Mouse (Mus musculus) limb, embryonic 13.5 days (tissue): Measurements from ENCODE around the gene Eml4. TPM values are rescaled to one million over a fixed set of nuclear protein-coding genes. Genes with fewer than 3 reads are reported as not detected.
A peak's percentile ranks its signal among the peaks of the same experiment; 100 is the strongest.

Source experiments
- ATAC-seq: fragments of 200-750 bp; cut with Nextera tagmentation; 2 replicates; pipeline ENCODE4 v1.8.0; 2017; ENCODE audit warnings: low read depth, moderate number of reproducible peaks, moderate TSS enrichment; ENCODE audit not compliant: low FRiP score
- H3K27ac ChIP-seq: fragments of 300-500 bp; sonication (generic); 2 replicates; pipeline ENCODE4 v1.5.1; 2015; ENCODE audit warnings: inconsistent platforms, mild to moderate bottlenecking, moderate library complexity
- H3K27me3 ChIP-seq: fragments of 300-500 bp; sonication (generic); 2 replicates; pipeline ENCODE4 v1.6.1; 2015; ENCODE audit warnings: mild to moderate bottlenecking, inconsistent platforms
- H3K36me3 ChIP-seq: fragments of 300-500 bp; sonication (generic); 2 replicates; pipeline ENCODE4 v1.6.1; 2015; ENCODE audit warnings: inconsistent platforms, mild to moderate bottlenecking, moderate library complexity
- H3K4me1 ChIP-seq: fragments of 300-500 bp; sonication (generic); 2 replicates; pipeline ENCODE4 v1.6.1; 2015; ENCODE audit warnings: inconsistent platforms
- H3K4me2 ChIP-seq: fragments of 300-500 bp; sonication (generic); replicated peaks from 2 replicates; pipeline ENCODE4 v1.6.1; 2015; ENCODE audit warnings: inconsistent platforms, mild to moderate bottlenecking, moderate library complexity
- H3K4me3 ChIP-seq: fragments of 300-500 bp; sonication (generic); 2 replicates; pipeline ENCODE4 v1.5.1; 2015; ENCODE audit warnings: moderate library complexity, mild to moderate bottlenecking, inconsistent platforms
- H3K9ac ChIP-seq: fragments of 300-500 bp; sonication (generic); 2 replicates; pipeline ENCODE4 v1.6.1; 2015; ENCODE audit warnings: mild to moderate bottlenecking, inconsistent platforms
- H3K9me3 ChIP-seq: fragments of 300-500 bp; sonication (generic); 2 replicates; pipeline ENCODE4 v1.6.1; 2016; ENCODE audit warnings: inconsistent platforms
- WGBS: fragments of 180-500 bp; shearing (Covaris S2); methylation state at CpG from one replicate; pipeline ENCODE4 v1.1.7; 2015; 5-methylcytosine and 5-hydroxymethylcytosine counted together
- polyA plus RNA-seq: library from polyadenylated mRNA; unstranded; fragments of >200 nt; fragmentation: Nextera tagmentation; extraction: Ambion mirVana; gene quantifications from 2 replicates; pipeline ENCODE4 v1.2.1, GENCODE M21; 2015

Eml4 gene
- polyA plus RNA-seq, 1 experiment from 2014 or later: 46.8 TPM

- Histone ChIP-seq H3K9me3 (no peaks in the 10 kb centered on the region), H3K27me3 (no peaks in the 10 kb centered on the region), H3K27ac (no peak overlapping the region), H3K36me3 (no peaks in the 10 kb centered on the region), H3K4me3 (no peak overlapping the region), H3K9ac (no peak overlapping the region), H3K4me2 (no peak overlapping the region), H3K4me1 (peaks cover 18% of the 10 kb centered on the region)
- no peak for ATAC-seq
- WGBS: 64% methylated on average over 7 of the region's 7 CpGs
These were observed 172.1 kb downstream of the Eml4 start for GRCm38 (mm10) chr17:83522590-83523379.

- Histone ChIP-seq H3K9ac (no peak overlapping the region), H3K4me3 (no peak overlapping the region), H3K27me3 (no peaks in the 10 kb centered on the region), H3K36me3 (no peaks in the 10 kb centered on the region), H3K4me2 (no peak overlapping the region), H3K27ac (no peak overlapping the region), H3K4me1 (peaks cover 22% of the 10 kb centered on the region), H3K9me3 (no peaks in the 10 kb centered on the region)
- WGBS: 51% methylated on average over 7 of the region's 7 CpGs
- no peak for ATAC-seq
These were observed 174.0 kb downstream of the Eml4 start for GRCm38 (mm10) chr17:83524753-83525152.

- WGBS: 18% methylated on average over 8 of the region's 8 CpGs
- H3K4me2 ChIP-seq: 0 out of 2 replicates have a peak overlapping the region, but pooled peaks have one; percentile 0
- no peak overlapping the region for H3K27ac ChIP-seq
- H3K36me3 ChIP-seq: no peaks in the 10 kb centered on the region
- no peak overlapping the region for H3K4me3 ChIP-seq
- H3K27me3 ChIP-seq: no peaks in the 10 kb centered on the region
- H3K9me3 ChIP-seq: no peaks in the 10 kb centered on the region
- no peak for ATAC-seq
- H3K9ac ChIP-seq: no peak overlapping the region
- peaks cover 22% of the 10 kb centered on the region for H3K4me1 ChIP-seq
These were observed 174.9 kb downstream of the Eml4 start for GRCm38 (mm10) chr17:83525596-83525995.

GRCm38 (mm10) chr17:83526091-83526561 lies 175.4 kb downstream of the Eml4 start:
- Histone ChIP-seq H3K4me2 (peak overlapping the region; percentile 9; the same call in 1 of the 2 replicates), H3K27me3 (no peaks in the 10 kb centered on the region), H3K4me1 (peaks cover 22% of the 10 kb centered on the region), H3K9me3 (no peaks in the 10 kb centered on the region), H3K9ac (no peak overlapping the region), H3K4me3 (no peak overlapping the region), H3K36me3 (no peaks in the 10 kb centered on the region), H3K27ac (no peak overlapping the region)
- 14% methylated on average over 5 of the region's 5 CpGs for WGBS
- ATAC-seq: no peak

- H3K36me3 ChIP-seq: no peaks in the 10 kb centered on the region
- H3K9ac ChIP-seq: no peak overlapping the region
- no peaks in the 10 kb centered on the region for H3K27me3 ChIP-seq
- WGBS: 28% methylated on average over 13 of the region's 13 CpGs
- H3K4me1 ChIP-seq: peaks cover 22% of the 10 kb centered on the region
- no peaks in the 10 kb centered on the region for H3K9me3 ChIP-seq
- H3K4me2 ChIP-seq: peak overlapping the region; percentile 54
- 0 out of 2 replicates have a peak overlapping the region, but pooled peaks have one; percentile 15 for H3K4me3 ChIP-seq
- H3K27ac ChIP-seq: no peak overlapping the region
- peak; percentile 64; the same call in 1 of the 2 replicates for ATAC-seq
These were observed 176.1 kb downstream of the Eml4 start for GRCm38 (mm10) chr17:83526624-83527532.

GRCm38 (mm10) chr17:83527651-83528381 lies 177.1 kb downstream of the Eml4 start:
- H3K27ac ChIP-seq: no peak overlapping the region
- no peaks in the 10 kb centered on the region for H3K9me3 ChIP-seq
- H3K36me3 ChIP-seq: no peaks in the 10 kb centered on the region
- H3K4me3 ChIP-seq: peak overlapping the region; percentile 15; the same call in 1 of the 2 replicates
- peak overlapping the region; percentile 54 for H3K4me2 ChIP-seq
- 30% methylated on average over 17 of the region's 17 CpGs for WGBS
- peak; percentile 60; the same call in 1 of the 2 replicates for ATAC-seq
- no peaks in the 10 kb centered on the region for H3K27me3 ChIP-seq
- H3K9ac ChIP-seq: no peak overlapping the region; the same call in 1 of the 2 replicates
- peaks cover 22% of the 10 kb centered on the region for H3K4me1 ChIP-seq

Other genes with a start within 250 kb of the Eml4 start
- 12.9 and 15.8 TPM in 2 replicates for gene Pkdcc, start 135.6 kb upstream of the Eml4 start, polyA plus RNA-seq
- gene Cox7a2l, start 166.4 kb downstream of the Eml4 start, polyA plus RNA-seq: 138 and 140 TPM in 2 replicates